Mouse (Mus musculus) thymus, adult 2 months (tissue): ENCODE data around the gene Hcst.

ENCODE experiments used
- CTCF ChIP-seq: fragments of 200-500 bp; IDR thresholded peaks from 2 replicates; pipeline ENCODE4 v1.5.1; 2012; ENCODE audit warnings: mild to moderate bottlenecking, control low read depth, low read length, moderate library complexity, borderline replicate concordance; ENCODE audit not compliant: control insufficient read depth, poor library complexity, insufficient read depth; ENCODE audit errors: extremely low read depth
- POLR2A ChIP-seq: fragments of 200-500 bp; IDR thresholded peaks from 2 replicates; pipeline ENCODE4 v1.6.1; 2012; ENCODE audit warnings: mild to moderate bottlenecking, low read length, control low read depth, moderate library complexity; ENCODE audit not compliant: control insufficient read depth, poor library complexity, insufficient read depth; ENCODE audit errors: extremely low read depth

DNA sequence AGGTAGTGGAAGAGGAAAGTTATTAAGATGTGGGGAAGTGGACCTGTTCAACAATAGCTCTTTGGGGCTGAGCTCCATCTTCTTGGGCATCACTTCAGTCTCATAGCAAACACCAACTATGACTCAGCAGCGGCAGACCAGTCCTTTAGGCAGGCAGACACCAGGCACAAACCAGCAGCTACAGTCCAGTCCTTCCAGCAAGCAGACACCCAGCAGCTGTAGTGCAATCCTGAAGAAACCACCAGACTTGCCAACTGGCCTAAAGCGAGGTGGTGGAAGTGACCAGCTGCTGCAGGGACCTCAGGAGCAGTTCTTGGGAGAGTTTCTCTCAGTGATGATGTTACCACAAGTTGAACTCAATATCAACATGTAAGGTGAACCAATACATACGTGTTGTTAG lies 11.0 kb downstream of the Hcst start:
- no peak for TF ChIP-seq POLR2A
- TF ChIP-seq CTCF, result no peak
